Mouse (Mus musculus): ENCODE measurements around the gene Pdzrn3.

- no peak for TF ChIP-seq CTCF (IDR thresholded peaks at IDR 0.05; ENCODE audit: low read depth)
- TF ChIP-seq EP300 (IDR thresholded peaks at IDR 0.05; ENCODE audit: low read depth): no peak
Observed at GRCm38 (mm10) chr6:101135368-101135767, 242.3 kb downstream of the Pdzrn3 start.

All from liver, embryonic 14.5 days (tissue).